Comparison of ENCODE assay signal across 14 mouse cellular contexts in genomic region chr1:154646156-154646950, GRCm38 (mm10).
"Had no signal": no experiment of that assay in that cellular context is flagged by ENCODE, and none has a peak within 500 bp of the region (broad histone marks: within the 10 kb centered on the region; RNA-seq: fewer than 3 reads in every experiment).

No protein-coding gene starts in this region.

- DNase-seq: kidney, adult 18-20 months; kidney, postnatal 14 days; left cerebral cortex, postnatal 4 days; lung, adult 18-20 months; midbrain, embryonic 14.5 days; retina, postnatal 1 day; right cerebral cortex, postnatal 4 days; spleen, adult 18-20 months; thymus, adult 18-20 months; thymus, postnatal 14 days had no signal

- H3K4me2 ChIP-seq: kidney, embryonic 15.5 days; limb, embryonic 13.5 days; neural tube, embryonic 13.5 days had no signal

- H3K27ac ChIP-seq: kidney, embryonic 15.5 days; limb, embryonic 13.5 days; liver, embryonic 14.5 days; neural tube, embryonic 13.5 days had no signal

- H3K36me3 ChIP-seq: kidney, embryonic 15.5 days; limb, embryonic 13.5 days; neural tube, embryonic 13.5 days had no signal

- H3K27me3 ChIP-seq: kidney, embryonic 15.5 days; neural tube, embryonic 13.5 days had no signal

- H3K9me3 ChIP-seq: kidney, embryonic 15.5 days; limb, embryonic 13.5 days; neural tube, embryonic 13.5 days had no signal

- H3K9ac ChIP-seq: kidney, embryonic 15.5 days; limb, embryonic 13.5 days; liver, embryonic 14.5 days; neural tube, embryonic 13.5 days had no signal

- H3K4me3 ChIP-seq: kidney, embryonic 15.5 days; limb, embryonic 13.5 days; neural tube, embryonic 13.5 days had no signal

- H3K4me1 ChIP-seq: kidney, embryonic 15.5 days; limb, embryonic 13.5 days had no signal
